Mouse (Mus musculus) urinary bladder, postnatal 4 days (tissue): ENCODE data around the gene Ngly1.

Experiments
- DNase-seq, 2 experiments: peaks; one replicate each; pipeline ENCODE4 v3.0.0; 2021 to 2022; ENCODE audit warnings: low spot score in 2 of 2

The Ngly1 gene

DNA sequence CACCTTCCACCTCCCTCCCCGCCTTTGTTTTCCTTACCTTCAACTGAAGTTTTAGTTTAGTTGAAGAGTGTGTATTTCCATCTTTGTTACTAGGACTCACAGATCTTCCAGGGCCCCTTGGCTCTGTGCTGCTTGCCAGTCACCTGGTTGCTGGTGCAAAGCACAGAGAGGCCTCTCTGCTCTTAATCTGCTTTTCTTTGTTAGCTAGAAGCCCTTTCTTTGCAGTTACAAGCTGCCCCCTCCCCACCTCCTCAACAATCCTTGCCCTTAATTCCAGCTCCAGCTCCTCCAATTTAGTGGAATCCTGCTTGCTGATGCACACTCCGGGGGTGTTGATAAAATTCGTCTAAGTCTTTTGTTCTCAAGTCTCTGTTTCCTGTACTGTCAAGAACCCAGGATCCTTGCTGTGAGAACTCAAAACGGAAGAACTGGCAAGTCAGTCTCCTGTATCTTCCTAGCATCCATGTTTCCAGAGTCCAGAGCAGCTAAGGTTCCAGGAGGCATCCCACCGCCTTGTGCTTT, 79.9 kb downstream of the Ngly1 start:
- DNase-seq = no peak

DNA sequence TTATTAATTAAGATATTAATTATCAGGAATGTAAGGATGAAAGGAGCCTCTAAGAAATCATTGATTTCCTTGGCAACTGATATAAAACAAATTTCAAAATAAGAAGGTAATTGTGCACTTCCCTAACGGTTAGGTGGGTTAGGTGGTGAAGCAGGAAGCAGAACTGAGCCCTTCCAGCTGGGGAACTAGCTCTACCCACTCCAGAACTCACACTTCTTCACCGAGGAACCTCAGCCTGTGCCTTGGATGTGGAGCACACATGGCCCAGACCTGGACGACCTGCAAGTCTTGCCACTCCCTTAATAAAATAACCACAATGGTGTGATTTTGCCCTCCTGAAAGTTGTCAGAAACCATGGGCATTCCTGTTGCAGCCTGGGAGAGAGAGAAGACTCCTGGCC, 80.7 kb downstream of the Ngly1 start:
- DNase-seq = no peak

DNA sequence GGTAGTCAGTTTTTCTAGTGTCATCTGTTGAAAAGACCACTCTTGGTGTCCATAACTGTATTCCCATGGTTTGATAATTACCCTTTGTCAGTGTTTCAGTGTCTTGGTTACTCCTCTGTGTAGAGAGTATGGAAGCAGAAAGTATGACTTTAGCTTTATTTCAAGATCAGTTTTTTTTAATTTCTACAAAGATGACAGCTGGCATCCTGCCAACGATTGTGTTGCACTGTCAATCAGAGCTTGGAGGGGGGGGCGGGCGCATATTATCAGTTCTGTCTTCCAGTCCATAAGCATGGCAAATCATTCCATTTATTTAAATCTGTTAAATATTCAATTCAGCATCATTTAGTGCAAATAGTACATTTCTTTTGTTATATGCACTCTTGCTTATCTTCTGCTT, 85.2 kb downstream of the Ngly1 start:
- no peak for DNase-seq

DNA sequence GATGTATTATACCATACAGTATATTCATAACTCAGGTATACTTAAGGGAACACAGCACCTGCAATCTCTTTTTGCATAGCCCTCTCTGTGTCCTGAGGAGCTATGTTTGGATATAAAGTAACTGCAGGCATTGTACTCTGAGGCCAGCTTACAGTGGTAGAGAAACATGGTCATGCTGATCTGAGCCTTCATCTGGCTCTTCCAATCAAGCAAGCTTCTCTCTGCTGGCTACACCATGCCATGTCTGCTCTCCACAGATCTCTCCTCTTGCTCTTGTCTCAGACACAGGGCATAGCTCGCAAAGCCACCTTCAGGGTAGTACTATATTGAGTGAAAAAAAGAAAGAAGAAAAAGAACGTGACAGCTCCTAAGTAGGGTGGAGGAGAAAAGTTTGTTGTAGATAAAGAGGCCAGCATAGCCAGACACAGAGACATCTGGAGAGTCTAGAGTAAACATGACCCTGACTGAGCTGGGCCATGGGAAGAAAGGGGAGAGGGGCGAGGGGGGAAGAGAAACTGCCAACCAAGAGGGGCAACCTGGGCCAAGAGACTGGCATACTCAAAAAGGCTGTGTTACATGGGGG, 86.8 kb downstream of the Ngly1 start:
- no peak for DNase-seq

DNA sequence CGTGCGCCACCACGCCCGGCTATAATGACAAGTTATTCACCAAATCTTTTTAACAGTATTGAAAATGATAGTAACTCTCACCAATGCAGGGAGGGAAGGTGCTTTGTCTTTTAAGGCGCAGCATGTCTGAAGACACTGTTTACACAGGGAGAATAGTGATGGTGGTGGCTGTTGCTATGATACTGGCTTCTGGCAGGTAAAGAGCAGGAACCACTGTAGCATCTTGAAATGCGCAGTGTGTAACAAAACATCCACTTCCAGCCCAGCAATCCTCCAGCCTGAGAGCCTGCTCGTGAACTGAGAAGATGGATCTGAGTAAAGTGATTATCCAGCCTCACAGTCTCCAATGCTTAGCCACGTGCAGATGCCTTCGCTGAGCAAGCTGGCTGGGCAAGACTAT, 98.4 kb downstream of the Ngly1 start:
- DNase-seq = no peak

DNA sequence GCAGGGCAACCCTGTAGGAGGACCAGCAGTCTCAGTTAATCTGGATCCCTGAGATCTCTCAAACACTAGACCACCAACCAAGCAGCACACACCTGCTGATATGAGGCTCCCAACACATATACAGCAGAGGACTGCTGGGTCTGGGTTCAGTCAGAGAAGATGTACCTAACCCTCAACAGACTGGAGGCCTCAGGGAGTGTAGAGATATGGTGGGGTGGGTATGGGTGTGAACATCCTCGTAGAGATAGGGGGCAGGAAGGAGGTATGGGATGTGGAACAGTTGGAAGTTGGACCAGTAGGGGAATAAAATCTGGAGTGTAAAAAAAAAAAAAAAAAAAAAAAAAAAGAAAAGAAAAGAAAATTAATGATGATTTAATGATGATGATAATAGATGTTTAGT, 110.6 kb downstream of the Ngly1 start:
- DNase-seq = no peak
